Mouse (Mus musculus) neural tube, embryonic 10.5 days (tissue): ENCODE data around the gene Tchhl1.
A peak's percentile ranks its signal among the peaks of the same experiment; 100 is the strongest.

Experiments used
- DNase-seq: peaks from one replicate; pipeline ENCODE4 v3.0.0-alpha.2; 2017; ENCODE audit warnings: low spot score; ENCODE audit errors: extremely low spot score

Gene Tchhl1

GRCm38 (mm10) chr3:93504536-93505189, 36.1 kb downstream of the Tchhl1 start:
- DNase-seq = no peak

GRCm38 (mm10) chr3:93505960-93506863, 37.7 kb downstream of the Tchhl1 start:
- DNase-seq = no peak

- DNase-seq = no peak
These were observed 38.3 kb downstream of the Tchhl1 start for GRCm38 (mm10) chr3:93506881-93507325.

GRCm38 (mm10) chr3:93509301-93509700, 40.7 kb downstream of the Tchhl1 start:
- DNase-seq = no peak

- DNase-seq = no peak
These were observed 42.5 kb downstream of the Tchhl1 start for GRCm38 (mm10) chr3:93511036-93511435.

- no peak for DNase-seq
These were observed 43.2 kb downstream of the Tchhl1 start for GRCm38 (mm10) chr3:93511801-93512200.

- no peak for DNase-seq
These were observed 44.0 kb downstream of the Tchhl1 start for GRCm38 (mm10) chr3:93512386-93513101.

- no peak for DNase-seq
These were observed 46.1 kb downstream of the Tchhl1 start for GRCm38 (mm10) chr3:93514628-93515027.

GRCm38 (mm10) chr3:93517343-93517742, 48.8 kb downstream of the Tchhl1 start:
- no peak for DNase-seq

GRCm38 (mm10) chr3:93519856-93520329, 51.3 kb downstream of the Tchhl1 start:
- no peak for DNase-seq

GRCm38 (mm10) chr3:93520330-93521193, 52.0 kb downstream of the Tchhl1 start, which contains the start of gene S100a11:
Gene S100a11, plus strand, starts transcription at chr3:93520488.
- peak; percentile 69 for DNase-seq
